Mouse (Mus musculus) heart, embryonic 12.5 days (tissue): ENCODE data around the gene Grcc10. TPM values are rescaled to one million over a fixed set of nuclear protein-coding genes. Genes with fewer than 3 reads are reported as not detected.
A peak's percentile ranks its signal among the peaks of the same experiment; 100 is the strongest.

ENCODE experiments used
- ATAC-seq: fragments of 200-750 bp; cut with Nextera tagmentation; 2 replicates; pipeline ENCODE4 v1.8.0; 2017; ENCODE audit warnings: moderate TSS enrichment, moderate library complexity; ENCODE audit not compliant: insufficient number of reproducible peaks, low FRiP score
- H3K27ac ChIP-seq: fragments of 300-500 bp; sonication (generic); 2 replicates; pipeline ENCODE4 v1.5.1; 2016; ENCODE audit warnings: mild to moderate bottlenecking, moderate library complexity; ENCODE audit not compliant: poor library complexity, severe bottlenecking
- H3K27me3 ChIP-seq: fragments of 300-500 bp; sonication (generic); replicated peaks from 2 replicates; pipeline ENCODE4 v1.6.1; 2016; ENCODE audit warnings: mild to moderate bottlenecking, moderate library complexity
- H3K36me3 ChIP-seq: fragments of 300-500 bp; sonication (generic); 2 replicates; pipeline ENCODE4 v1.6.1; 2016; ENCODE audit warnings: mild to moderate bottlenecking, moderate library complexity
- H3K4me1 ChIP-seq: fragments of 300-500 bp; sonication (generic); replicated peaks from 2 replicates; pipeline ENCODE4 v1.6.1; 2016; ENCODE audit warnings: mild to moderate bottlenecking
- H3K4me2 ChIP-seq: fragments of 300-500 bp; sonication (generic); 2 replicates; pipeline ENCODE4 v1.6.1; 2016; ENCODE audit warnings: mild to moderate bottlenecking, moderate library complexity
- H3K4me3 ChIP-seq: fragments of 300-500 bp; sonication (generic); 2 replicates; pipeline ENCODE4 v1.5.1; 2016; ENCODE audit warnings: mild to moderate bottlenecking
- H3K9ac ChIP-seq: fragments of 300-500 bp; sonication (generic); 2 replicates; pipeline ENCODE4 v1.6.1; 2016; ENCODE audit warnings: mild to moderate bottlenecking, moderate library complexity
- H3K9me3 ChIP-seq: fragments of 300-500 bp; sonication (generic); replicated peaks from 2 replicates; pipeline ENCODE4 v1.6.1; 2016; ENCODE audit warnings: mild to moderate bottlenecking, moderate library complexity
- WGBS: fragments of 180-500 bp; shearing (Covaris S2); methylation state at CpG from one replicate; pipeline ENCODE4 v1.1.7; 2016; 5-methylcytosine and 5-hydroxymethylcytosine counted together
- polyA plus RNA-seq: library from polyadenylated mRNA; unstranded; fragments of >200 nt; fragmentation: Nextera tagmentation; extraction: Ambion mirVana; gene quantifications from 2 replicates; pipeline ENCODE4 v1.2.1, GENCODE M21; 2016

Grcc10 gene
- polyA plus RNA-seq, 1 experiment from 2014 or later = 352 TPM

DNA sequence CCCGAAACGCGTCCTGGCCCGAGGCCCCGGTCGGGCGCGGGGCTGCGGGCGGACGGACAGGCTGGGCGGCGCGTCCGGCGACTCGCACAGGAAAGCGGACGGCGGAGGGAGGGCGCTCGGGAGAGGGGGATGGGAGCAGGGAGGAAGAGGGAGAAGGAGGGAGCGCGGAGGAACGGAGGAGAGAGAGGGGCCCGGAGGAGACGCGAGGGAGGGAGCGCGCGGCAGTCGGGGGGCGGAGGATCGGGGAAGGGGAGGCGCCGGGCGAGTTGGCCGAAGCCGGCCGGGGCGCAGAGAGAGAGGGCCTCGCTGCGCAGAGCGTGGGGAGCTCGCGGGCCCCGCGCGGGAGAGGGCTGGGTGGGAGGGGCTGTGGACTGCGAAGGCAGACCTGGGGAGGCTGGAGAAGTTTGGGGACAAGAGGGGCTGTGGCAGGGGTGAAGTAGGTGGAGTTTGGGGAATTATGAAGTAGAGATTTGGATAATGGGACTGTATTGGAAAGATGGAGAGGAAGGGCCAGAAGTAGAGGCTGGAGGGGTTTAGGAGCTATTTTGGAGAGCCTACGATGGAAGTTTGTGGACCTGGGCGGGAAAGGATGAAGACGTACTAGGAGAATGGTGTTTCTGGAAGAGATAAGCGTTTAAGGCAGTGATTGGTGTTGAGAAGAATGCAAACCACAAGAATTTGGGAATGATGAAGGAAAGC lies 15.6 kb upstream of the Grcc10 start:
- H3K36me3 ChIP-seq = no peaks in the 10 kb centered on the region
- peak; percentile 71 for ATAC-seq
- peaks cover 43% of the 10 kb centered on the region for H3K4me1 ChIP-seq
- H3K4me2 ChIP-seq = peak overlapping the region; percentile 80
- H3K27me3 ChIP-seq = no peaks in the 10 kb centered on the region
- peak overlapping the region; percentile 90 for H3K27ac ChIP-seq
- H3K4me3 ChIP-seq = peak overlapping the region; percentile 81
- peak overlapping the region; percentile 95 for H3K9ac ChIP-seq
- WGBS = 2% methylated on average over 48 of the region's 54 CpGs
- H3K9me3 ChIP-seq = no peaks in the 10 kb centered on the region

DNA sequence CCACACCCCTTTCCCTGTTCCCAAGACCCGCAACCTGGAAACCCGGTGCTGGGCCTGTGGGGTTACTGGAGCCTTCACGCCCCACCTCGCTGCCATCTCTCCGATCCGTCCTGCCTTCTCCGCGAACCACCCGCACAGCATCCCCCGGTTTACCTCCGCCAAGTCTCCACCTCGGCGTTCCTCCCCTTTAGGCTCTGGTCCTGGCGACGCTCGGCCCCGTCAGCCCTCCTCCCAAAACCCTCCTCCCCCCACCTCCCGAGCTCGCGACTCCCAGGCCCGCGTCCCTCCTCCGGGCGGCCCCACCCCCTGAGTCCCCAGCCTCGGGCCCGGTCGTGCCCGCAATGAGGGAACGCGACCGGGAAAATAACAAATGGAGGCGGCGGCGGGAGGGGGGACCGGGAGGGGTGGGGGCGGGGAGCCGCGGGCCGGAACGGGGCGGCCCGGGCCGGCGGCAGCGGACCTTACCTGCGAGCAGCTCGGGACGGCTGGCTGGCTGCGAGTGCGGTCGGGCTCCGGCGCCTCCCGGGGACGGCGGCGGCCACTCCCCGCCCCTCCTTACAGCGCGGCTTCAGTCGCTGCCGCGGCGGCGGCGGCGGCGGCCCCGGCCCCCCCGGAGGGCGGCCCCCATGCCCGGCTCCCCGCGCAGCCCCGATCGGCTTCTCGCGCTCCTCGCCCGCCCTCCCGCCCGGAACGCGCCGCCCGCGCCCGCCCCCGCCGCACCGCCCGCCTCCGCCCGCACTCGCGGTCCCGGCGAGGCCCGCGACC lies 14.8 kb upstream of the Grcc10 start, which contains the start of the genes Gm45234 and Atn1:
Gene Gm45234, minus strand, starts transcription at position 191 of the 765 bp plus-strand sequence.
Gene Atn1, minus strand, starts transcription at position 694 of the 765 bp plus-strand sequence.
- H3K4me1 ChIP-seq = peaks cover 43% of the 10 kb centered on the region
- peak within 1 kb of the TSS; percentile 81 for H3K4me3 ChIP-seq
- H3K27ac ChIP-seq = peak within 1 kb of the TSS; percentile 90
- peak; percentile 73 for ATAC-seq
- under 1% methylated on average over 71 of the region's 100 CpGs for WGBS
- H3K36me3 ChIP-seq = no peaks in the 10 kb centered on the region
- no peaks in the 10 kb centered on the region for H3K9me3 ChIP-seq
- H3K27me3 ChIP-seq = no peaks in the 10 kb centered on the region
- H3K9ac ChIP-seq = peak within 1 kb of the TSS; percentile 95
- peak within 1 kb of the TSS; percentile 80 for H3K4me2 ChIP-seq

DNA sequence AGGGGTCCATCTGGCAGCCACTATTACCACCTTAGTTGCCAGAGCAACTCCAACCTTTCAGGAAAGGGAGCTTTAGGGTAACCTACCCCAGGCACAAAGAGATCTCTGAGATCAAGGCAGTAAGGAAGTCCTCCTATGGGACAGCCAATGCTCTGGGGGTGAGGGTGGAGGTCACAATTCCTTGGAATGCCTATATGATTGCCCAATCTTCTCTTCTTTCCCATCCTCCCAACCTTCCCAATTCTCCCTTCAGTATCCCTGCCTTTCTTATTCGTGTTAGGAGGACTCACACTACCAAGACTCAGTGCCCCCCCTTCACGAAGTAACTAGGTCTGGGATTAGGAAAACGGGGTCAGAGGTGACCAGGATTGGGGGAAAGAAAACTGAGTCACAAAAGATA lies 14.1 kb upstream of the Grcc10 start:
- Histone ChIP-seq H3K4me3 (peak overlapping the region; percentile 81), H3K9ac (peak overlapping the region; percentile 95), H3K4me1 (peaks cover 43% of the 10 kb centered on the region), H3K27ac (peak overlapping the region; percentile 90; the same call in 1 of the 2 replicates), H3K27me3 (no peaks in the 10 kb centered on the region), H3K36me3 (no peaks in the 10 kb centered on the region), H3K4me2 (peak overlapping the region; percentile 80), H3K9me3 (no peaks in the 10 kb centered on the region)
- WGBS = 7% methylated on average over 3 of the region's 3 CpGs
- no peak for ATAC-seq

DNA sequence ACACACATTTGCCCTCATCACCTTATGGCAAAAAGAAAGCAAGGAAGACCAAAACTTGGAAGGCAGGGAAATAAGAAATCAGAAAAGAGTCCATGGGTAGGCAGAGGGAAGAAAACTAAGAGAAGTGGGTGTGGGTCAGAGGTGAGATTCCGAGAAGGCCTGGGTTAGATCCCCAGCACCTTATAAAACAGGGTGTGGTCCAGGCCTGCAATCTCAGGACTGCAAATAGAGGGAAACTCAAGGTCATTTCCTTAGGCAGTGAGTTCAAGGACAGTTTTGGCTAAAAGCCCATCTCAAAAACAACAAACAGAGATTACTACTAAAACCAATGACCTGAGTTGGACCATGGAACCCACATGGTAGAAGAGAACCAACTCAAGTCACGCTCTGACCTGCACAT lies 12.7 kb upstream of the Grcc10 start:
- ATAC-seq = no peak
- H3K4me2 ChIP-seq = no peak overlapping the region
- no peaks in the 10 kb centered on the region for H3K27me3 ChIP-seq
- peaks cover 12% of the 10 kb centered on the region for H3K36me3 ChIP-seq
- WGBS = 84% methylated on average over 2 of the region's 2 CpGs
- peaks cover 39% of the 10 kb centered on the region for H3K4me1 ChIP-seq
- no peaks in the 10 kb centered on the region for H3K9me3 ChIP-seq
- no peak overlapping the region for H3K9ac ChIP-seq
- H3K27ac ChIP-seq = no peak overlapping the region
- no peak overlapping the region for H3K4me3 ChIP-seq

DNA sequence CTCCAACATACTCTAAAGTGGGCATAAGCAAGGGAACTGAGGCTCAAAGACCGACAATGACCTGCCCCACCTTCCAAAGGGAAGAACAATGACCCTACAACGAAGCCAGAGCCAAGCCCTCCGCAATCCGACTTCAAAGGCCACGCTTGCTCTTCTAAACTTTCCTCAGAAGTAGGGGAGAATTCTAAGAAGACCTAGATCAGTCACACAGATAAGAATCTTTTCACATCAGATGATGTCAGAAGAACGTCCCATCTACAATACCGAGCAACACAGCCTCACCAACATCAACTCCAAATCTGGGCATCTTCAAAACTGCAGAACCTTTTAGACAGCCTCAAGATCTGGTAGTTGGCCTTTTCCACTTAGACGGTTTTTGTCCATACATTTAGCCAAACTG lies 9.2 kb upstream of the Grcc10 start:
- Histone ChIP-seq H3K27ac (no peak overlapping the region), H3K9me3 (no peaks in the 10 kb centered on the region), H3K4me3 (no peak overlapping the region), H3K4me1 (peaks cover 28% of the 10 kb centered on the region), H3K27me3 (no peaks in the 10 kb centered on the region), H3K36me3 (peaks cover 36% of the 10 kb centered on the region), H3K4me2 (no peak overlapping the region), H3K9ac (no peak overlapping the region)
- ATAC-seq = no peak
- 77% methylated on average over 8 of the region's 8 CpGs for WGBS

DNA sequence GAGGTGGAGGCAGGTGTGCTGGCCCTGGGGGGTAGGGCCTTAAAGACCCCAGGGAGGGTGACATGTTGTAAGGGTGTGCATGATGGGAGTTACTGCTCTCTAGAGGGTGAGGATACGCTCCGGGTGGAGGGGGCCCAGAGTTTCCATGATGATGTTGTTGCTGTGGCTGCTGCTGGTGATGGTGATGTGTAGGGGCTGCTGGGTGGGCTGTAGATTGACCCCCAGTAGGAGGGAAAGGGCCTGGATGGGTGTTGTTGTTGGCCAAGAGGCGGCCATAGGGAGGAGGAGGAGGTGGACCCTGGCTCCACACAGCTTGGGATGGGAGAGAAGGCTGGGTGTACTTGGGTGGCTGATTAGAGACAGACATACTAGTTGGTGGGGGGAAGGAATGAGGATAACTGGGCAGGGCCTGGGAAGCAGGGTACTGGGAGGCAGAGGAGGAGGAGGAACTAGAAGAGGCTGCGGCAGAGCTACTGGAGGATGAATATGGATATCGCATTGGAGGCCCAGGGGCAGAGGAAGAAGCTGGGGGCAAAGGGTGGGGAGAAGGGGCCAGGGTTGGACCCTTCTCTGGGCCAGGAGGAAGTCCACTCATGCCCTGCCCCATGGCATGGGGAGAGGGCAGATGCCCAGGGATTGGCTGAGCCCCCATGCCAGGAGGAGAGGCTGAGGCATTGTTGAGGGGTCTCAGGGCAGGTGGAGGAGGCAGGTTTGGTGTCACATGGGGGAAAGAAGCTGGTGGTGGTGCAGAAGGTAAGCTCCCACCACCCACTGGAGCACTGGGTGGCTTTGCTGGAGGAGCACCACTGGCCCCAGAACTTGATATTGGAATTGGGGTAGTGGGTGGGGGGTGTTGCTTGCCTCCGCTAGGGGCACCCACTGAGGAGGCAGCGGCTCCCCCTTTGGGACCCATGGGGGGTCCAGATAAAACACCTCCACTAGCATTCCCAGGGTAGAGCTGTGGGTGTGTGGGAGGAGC lies 5.8 kb upstream of the Grcc10 start:
- H3K27ac ChIP-seq = 0 out of 2 replicates have a peak overlapping the region, but pooled peaks have one; percentile 58
- H3K9me3 ChIP-seq = no peaks in the 10 kb centered on the region
- H3K4me3 ChIP-seq = peak overlapping the region; percentile 53
- H3K9ac ChIP-seq = peak overlapping the region; percentile 83; the same call in 1 of the 2 replicates
- H3K36me3 ChIP-seq = peaks cover 61% of the 10 kb centered on the region
- H3K27me3 ChIP-seq = no peaks in the 10 kb centered on the region
- WGBS = 84% methylated on average over 7 of the region's 7 CpGs
- no peak for ATAC-seq
- H3K4me1 ChIP-seq = peaks cover 20% of the 10 kb centered on the region
- peak overlapping the region; percentile 84 for H3K4me2 ChIP-seq

DNA sequence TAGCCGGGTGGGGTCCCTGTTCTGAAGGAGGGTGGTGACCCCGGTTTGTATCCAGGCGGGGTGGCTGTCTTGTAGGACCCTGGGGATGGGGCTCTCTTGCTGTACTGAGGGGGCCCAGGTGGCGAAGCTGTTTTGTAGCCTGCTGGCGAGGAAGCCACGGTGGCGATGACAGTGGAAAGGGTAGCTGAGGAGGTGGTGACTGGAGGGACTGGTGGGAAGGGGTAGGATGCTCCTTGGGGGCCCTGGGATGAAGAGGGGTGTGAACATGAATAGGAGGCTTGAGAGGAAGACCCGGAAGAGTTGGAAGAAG lies 5.1 kb upstream of the Grcc10 start:
- Histone ChIP-seq H3K27ac (peak overlapping the region; percentile 58; the same call in 1 of the 2 replicates), H3K36me3 (peaks cover 61% of the 10 kb centered on the region), H3K9me3 (no peaks in the 10 kb centered on the region), H3K27me3 (no peaks in the 10 kb centered on the region), H3K4me3 (peak overlapping the region; percentile 53), H3K4me2 (peak overlapping the region; percentile 84), H3K4me1 (peaks cover 24% of the 10 kb centered on the region), H3K9ac (peak overlapping the region; percentile 83)
- 24% methylated on average over 8 of the region's 8 CpGs for WGBS
- ATAC-seq = no peak

DNA sequence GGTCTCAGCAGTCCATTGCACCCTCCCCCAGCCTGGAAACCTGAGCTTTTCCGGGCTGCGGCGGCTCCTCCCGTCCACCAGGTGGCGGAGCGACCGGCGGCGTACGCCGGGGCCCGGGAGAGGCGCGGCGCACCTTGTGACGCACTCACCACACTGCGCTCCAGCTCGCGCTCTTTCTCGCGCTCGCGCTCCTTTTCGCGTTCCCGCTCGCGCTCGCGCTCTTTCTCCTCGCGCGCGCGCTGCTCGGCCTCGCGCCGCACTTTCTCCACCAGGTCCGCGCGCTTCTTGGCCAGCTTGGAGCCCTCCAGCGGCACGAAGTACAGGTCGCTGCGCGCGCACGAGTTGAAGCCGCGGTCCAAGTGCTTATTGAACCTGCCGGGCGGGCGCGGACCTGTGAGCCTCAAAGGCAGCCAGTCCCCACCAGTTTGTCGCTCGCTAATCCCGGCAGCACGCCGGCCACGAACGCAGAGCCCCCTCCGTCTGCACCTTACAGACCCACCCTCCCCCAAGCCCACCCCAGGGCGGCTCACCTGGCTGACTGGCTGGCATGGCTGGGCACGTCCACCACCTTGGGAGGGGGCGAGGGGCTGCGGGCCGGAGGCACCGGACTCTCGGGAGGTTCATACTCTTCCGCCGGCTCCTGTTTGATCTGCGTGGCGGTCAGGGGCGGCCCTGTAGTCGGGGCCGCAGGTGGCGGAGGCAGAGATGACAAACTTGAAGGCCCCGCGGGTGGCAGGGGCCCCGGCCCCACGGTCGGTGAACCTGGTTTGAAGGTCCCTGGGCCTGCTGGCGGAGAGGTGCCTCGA lies 4.5 kb upstream of the Grcc10 start:
- peak overlapping the region; percentile 53 for H3K4me3 ChIP-seq

DNA sequence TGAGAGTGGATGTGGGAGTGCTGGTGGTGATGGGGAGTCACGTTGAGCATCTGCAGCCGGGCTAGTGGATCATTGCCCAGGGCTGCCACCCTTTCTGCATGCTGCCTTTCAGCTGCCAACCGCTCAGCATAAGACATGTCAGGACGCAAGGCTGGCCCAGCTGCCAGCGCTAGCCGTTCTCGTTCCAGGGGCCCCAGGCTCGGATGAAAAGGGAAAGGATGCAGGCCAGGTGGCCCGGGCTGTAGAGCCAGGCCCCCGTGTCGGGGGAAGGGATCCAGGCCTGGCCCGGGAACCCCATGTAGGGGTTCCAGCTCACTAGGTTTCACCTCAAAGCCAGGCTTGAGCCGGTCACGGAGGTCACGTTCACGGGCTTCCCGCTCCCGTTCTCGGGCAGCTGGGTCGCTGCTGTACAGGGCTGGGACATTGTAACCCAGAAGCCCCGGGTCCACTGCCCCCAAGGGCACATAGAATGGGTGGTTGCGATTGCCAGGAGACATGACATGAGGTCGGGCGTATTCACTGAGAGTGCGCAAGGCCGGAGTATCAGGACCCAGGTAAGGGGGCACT lies 3.7 kb upstream of the Grcc10 start:
- peak overlapping the region; percentile 53 for H3K4me3 ChIP-seq
- peak overlapping the region; percentile 84 for H3K4me2 ChIP-seq
- H3K9me3 ChIP-seq = no peaks in the 10 kb centered on the region
- peaks cover 27% of the 10 kb centered on the region for H3K4me1 ChIP-seq
- H3K36me3 ChIP-seq = peaks cover 59% of the 10 kb centered on the region
- no peaks in the 10 kb centered on the region for H3K27me3 ChIP-seq
- 72% methylated on average over 26 of the region's 26 CpGs for WGBS
- no peak for ATAC-seq
- H3K9ac ChIP-seq = peak overlapping the region; percentile 61
- peak overlapping the region; percentile 58 for H3K27ac ChIP-seq

More for the DNA sequence above, 4.5 kb upstream of the Grcc10 start:
- ATAC-seq = peak; percentile 84
- 1% methylated on average over 85 of the region's 85 CpGs for WGBS
- Histone ChIP-seq H3K4me1 (peaks cover 24% of the 10 kb centered on the region), H3K27me3 (no peaks in the 10 kb centered on the region), H3K9ac (peak overlapping the region; percentile 83), H3K9me3 (no peaks in the 10 kb centered on the region), H3K27ac (peak overlapping the region; percentile 58), H3K4me2 (peak overlapping the region; percentile 84), H3K36me3 (peaks cover 61% of the 10 kb centered on the region)

DNA sequence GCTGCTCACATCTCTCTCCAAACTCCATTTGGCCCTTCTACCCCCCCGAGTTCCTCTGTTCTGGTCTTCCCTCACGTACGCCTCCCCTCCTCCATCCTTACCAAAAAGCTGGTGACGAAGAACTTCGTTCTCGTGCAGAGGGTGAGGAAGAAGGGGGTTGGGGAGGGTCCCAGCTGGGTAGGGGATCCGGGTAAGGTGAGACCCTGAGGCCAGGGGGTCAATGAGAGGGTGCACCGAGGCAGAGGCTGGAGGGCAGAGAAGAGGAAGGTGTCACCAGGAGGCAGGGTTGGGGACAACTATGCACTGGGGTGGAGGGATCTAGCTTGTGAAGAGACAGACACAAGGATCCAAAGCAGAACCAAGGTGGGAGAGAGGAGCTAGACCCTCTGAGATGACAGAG lies 2.5 kb upstream of the Grcc10 start:
- H3K4me2 ChIP-seq = no peak overlapping the region
- no peak overlapping the region for H3K9ac ChIP-seq
- peaks cover 54% of the 10 kb centered on the region for H3K36me3 ChIP-seq
- ATAC-seq = no peak
- no peak overlapping the region for H3K4me3 ChIP-seq
- no peak overlapping the region for H3K27ac ChIP-seq
- no peaks in the 10 kb centered on the region for H3K27me3 ChIP-seq
- WGBS = 89% methylated on average over 8 of the region's 8 CpGs
- H3K4me1 ChIP-seq = peaks cover 39% of the 10 kb centered on the region
- H3K9me3 ChIP-seq = no peaks in the 10 kb centered on the region
